Mouse (Mus musculus): ENCODE results near the gene Cdk18. TPM values are rescaled to one million over a fixed set of nuclear protein-coding genes. Genes with fewer than 3 reads are reported as not detected.

Cdk18 gene
- polyA plus RNA-seq, 1 experiment from 2014 or later = 4.1 TPM

DNA sequence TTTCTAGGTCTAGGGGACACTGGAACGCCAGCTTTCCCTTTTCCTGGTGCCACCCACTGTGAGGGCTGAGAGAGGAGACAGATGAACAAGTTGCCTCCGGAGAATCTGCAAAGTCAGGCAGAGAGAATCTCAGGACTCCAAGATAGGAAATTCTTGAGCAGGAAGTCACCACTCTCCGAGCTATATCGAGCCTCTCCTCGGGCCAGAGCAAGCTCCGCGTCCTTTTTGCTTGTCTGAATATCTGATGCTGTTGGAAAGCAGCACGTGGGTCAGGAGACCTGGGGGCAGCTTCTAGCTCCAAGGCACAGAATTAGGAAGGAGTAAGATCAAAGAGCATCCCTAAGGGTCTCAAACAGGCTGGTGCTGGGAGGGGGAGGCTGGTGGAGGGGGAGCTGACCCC, 14.2 kb upstream of the Cdk18 start:
- DNase-seq (ENCODE audit: low spot score) = no peak
- Histone ChIP-seq H3K4me1 (replicated peaks; ENCODE audit: control insufficient read depth, insufficient read depth, low read length) (peaks cover 6% of the 10 kb centered on the region), H3K27ac (ENCODE audit: low read depth, low read length) (no peak overlapping the region), H3K36me3 (ENCODE audit: control insufficient read depth, insufficient read depth, low read length) (no peaks in the 10 kb centered on the region), H3K4me2 (no peak overlapping the region), H3K9ac (ENCODE audit: low read depth, low read length) (no peak overlapping the region), H3K9me3 (ENCODE audit: control insufficient read depth, low read length) (no peaks in the 10 kb centered on the region), H3K4me3 (ENCODE audit: low read depth, low read length) (no peak overlapping the region), H3K27me3 (replicated peaks; ENCODE audit: control insufficient read depth, insufficient read depth, low read length) (peaks cover 12% of the 10 kb centered on the region)
- 30% methylated on average over 8 of the region's 8 CpGs for WGBS
- no peak for ATAC-seq (replicated peaks; ENCODE audit: low FRiP score)

DNA sequence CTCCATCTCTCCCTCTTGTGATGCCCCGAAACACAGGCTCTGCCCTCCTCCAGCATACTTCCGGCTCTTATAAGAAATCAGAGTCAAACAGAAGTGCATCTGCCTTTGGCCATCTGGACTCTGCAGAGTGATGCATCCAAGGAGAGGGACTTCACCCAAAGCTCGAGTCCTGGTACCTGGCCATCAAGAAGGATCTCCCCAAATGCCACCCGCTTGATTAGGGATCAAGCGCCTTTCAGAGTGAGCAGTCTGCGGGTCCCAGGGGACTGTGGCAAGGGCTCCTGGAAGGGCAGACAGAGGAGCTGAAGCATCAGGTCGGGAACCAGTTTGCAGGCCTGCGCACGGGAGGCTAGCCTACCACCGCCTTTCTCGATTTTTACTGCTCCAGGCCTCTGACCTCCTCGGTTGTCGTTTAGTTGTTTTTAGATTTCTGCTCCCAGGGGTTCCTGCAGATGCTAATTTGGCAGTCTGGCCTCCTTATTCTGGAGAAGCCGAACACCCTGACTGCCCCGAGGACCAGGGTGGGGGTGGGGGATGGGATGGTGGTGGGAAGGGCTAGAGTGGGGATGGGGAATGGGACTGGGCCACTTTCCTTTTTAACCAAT, 13.7 kb upstream of the Cdk18 start:
- no peak overlapping the region for H3K4me3 ChIP-seq (ENCODE audit: low read depth, low read length)
- H3K9me3 ChIP-seq (ENCODE audit: control insufficient read depth, low read length) = no peaks in the 10 kb centered on the region
- 65% methylated on average over 15 of the region's 15 CpGs for WGBS
- DNase-seq (ENCODE audit: low spot score) = no peak
- no peak overlapping the region for H3K27ac ChIP-seq (ENCODE audit: low read depth, low read length)
- H3K27me3 ChIP-seq (replicated peaks; ENCODE audit: control insufficient read depth, insufficient read depth, low read length) = peaks cover 7% of the 10 kb centered on the region
- peaks cover 6% of the 10 kb centered on the region for H3K4me1 ChIP-seq (replicated peaks; ENCODE audit: control insufficient read depth, insufficient read depth, low read length)
- no peak overlapping the region for H3K4me2 ChIP-seq
- H3K36me3 ChIP-seq (ENCODE audit: control insufficient read depth, insufficient read depth, low read length) = no peaks in the 10 kb centered on the region
- H3K9ac ChIP-seq (ENCODE audit: low read depth, low read length) = no peak overlapping the region
- no peak for ATAC-seq (replicated peaks; ENCODE audit: low FRiP score)

DNA sequence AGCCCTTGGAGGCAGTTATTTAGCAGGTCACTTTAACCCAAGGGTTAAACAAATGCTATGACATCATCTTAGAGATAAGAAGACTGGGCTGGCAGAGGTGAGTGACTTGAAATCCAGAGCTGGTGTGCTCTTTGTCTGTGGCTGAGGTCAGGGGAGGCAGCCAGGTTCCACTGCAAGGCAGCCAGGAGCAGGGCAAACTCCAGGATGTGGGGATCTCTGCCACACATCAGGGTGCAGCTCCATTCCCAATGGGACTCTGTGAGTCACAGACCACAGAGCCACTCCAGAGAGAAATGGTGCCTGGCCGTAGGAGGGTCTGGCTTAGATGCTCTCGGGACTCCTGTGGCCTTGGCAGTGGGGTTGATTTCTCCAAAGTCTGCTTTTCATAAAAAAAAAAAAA, 12.4 kb upstream of the Cdk18 start:
- no peaks in the 10 kb centered on the region for H3K36me3 ChIP-seq (ENCODE audit: control insufficient read depth, insufficient read depth, low read length)
- no peak overlapping the region for H3K4me2 ChIP-seq
- no peak overlapping the region for H3K9ac ChIP-seq (ENCODE audit: low read depth, low read length)
- no peak overlapping the region for H3K27ac ChIP-seq (ENCODE audit: low read depth, low read length)
- DNase-seq (ENCODE audit: low spot score) (no peak), ATAC-seq (replicated peaks; ENCODE audit: low FRiP score) (no peak)
- H3K4me1 ChIP-seq (replicated peaks; ENCODE audit: control insufficient read depth, insufficient read depth, low read length) = peaks cover 6% of the 10 kb centered on the region
- H3K9me3 ChIP-seq (ENCODE audit: control insufficient read depth, low read length) = no peaks in the 10 kb centered on the region
- no peaks in the 10 kb centered on the region for H3K27me3 ChIP-seq (replicated peaks; ENCODE audit: control insufficient read depth, insufficient read depth, low read length)
- WGBS = 57% methylated on average over 2 of the region's 2 CpGs
- no peak overlapping the region for H3K4me3 ChIP-seq (ENCODE audit: low read depth, low read length)

DNA sequence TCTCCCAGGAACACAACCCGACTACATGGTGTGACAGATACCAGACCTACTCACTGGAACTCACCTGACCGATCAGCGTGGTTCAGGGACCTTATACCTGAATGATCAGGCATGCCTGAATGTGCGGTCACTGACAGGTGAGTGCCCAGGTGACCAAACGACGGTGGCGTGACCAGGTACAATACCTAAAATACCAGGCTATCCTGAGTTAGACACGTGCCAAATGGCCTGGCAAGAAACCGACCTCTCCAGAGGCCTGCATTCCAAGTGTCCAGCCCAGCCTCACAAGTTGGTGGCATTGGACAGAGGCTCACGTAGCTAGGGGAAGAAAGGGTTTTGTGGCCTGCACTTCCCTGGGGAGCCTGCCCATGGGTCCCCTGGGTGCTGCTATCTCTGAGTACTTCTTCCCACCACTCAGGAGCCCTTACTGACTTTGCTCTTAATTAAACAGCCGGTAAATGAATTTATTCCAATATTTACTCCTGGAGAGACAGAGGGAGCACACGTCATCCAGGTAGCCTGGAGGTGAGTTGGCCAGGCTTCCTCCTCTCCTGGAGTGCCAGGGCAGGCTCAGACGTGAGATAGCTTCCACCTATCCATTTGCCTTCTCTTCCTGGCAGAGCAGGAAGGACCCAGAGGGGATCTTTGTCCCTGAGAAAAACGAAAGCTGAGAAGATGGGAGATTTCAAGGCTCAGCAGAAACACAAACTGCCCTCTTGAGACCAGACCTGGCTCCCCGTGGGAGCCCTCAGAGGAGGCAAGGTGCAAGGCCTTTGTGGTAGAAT, 11.5 kb upstream of the Cdk18 start:
- 71% methylated on average over 15 of the region's 15 CpGs for WGBS
- Histone ChIP-seq H3K4me1 (replicated peaks; ENCODE audit: control insufficient read depth, insufficient read depth, low read length) (peaks cover 6% of the 10 kb centered on the region), H3K4me3 (ENCODE audit: low read depth, low read length) (no peak overlapping the region), H3K4me2 (no peak overlapping the region), H3K27me3 (replicated peaks; ENCODE audit: control insufficient read depth, insufficient read depth, low read length) (no peaks in the 10 kb centered on the region), H3K27ac (ENCODE audit: low read depth, low read length) (no peak overlapping the region), H3K36me3 (ENCODE audit: control insufficient read depth, insufficient read depth, low read length) (no peaks in the 10 kb centered on the region), H3K9me3 (ENCODE audit: control insufficient read depth, low read length) (no peaks in the 10 kb centered on the region), H3K9ac (ENCODE audit: low read depth, low read length) (no peak overlapping the region)
- DNase-seq (ENCODE audit: low spot score) = no peak
- no peak for ATAC-seq (replicated peaks; ENCODE audit: low FRiP score)

DNA sequence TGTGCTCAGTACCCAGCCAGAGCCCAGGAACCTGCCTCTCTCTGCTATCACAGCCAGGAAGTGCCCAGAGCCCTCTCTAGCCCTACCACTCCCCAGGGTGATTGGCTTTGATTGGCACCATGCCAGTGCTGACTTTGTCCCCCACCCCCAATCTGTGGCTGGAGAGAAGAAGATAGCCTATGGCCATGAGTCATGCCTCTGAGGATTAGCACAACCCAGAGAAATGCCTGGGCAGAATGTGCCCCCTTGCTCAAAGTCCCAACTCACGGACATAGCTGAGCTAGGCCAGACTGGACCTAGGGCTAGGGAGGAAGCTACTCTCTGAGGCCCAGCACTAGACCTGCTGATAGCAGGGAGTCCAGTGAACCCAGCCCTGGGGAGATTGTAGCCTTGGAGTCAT, 10.7 kb upstream of the Cdk18 start:
- ATAC-seq (replicated peaks; ENCODE audit: low FRiP score) (no peak), DNase-seq (ENCODE audit: low spot score) (no peak)
- no peak overlapping the region for H3K4me3 ChIP-seq (ENCODE audit: low read depth, low read length)
- 42% methylated on average over 1 of the region's 1 CpGs for WGBS
- no peak overlapping the region for H3K9ac ChIP-seq (ENCODE audit: low read depth, low read length)
- H3K27me3 ChIP-seq (replicated peaks; ENCODE audit: control insufficient read depth, insufficient read depth, low read length) = no peaks in the 10 kb centered on the region
- peaks cover 6% of the 10 kb centered on the region for H3K4me1 ChIP-seq (replicated peaks; ENCODE audit: control insufficient read depth, insufficient read depth, low read length)
- no peak overlapping the region for H3K4me2 ChIP-seq
- no peaks in the 10 kb centered on the region for H3K36me3 ChIP-seq (ENCODE audit: control insufficient read depth, insufficient read depth, low read length)
- no peak overlapping the region for H3K27ac ChIP-seq (ENCODE audit: low read depth, low read length)
- H3K9me3 ChIP-seq (ENCODE audit: control insufficient read depth, low read length) = no peaks in the 10 kb centered on the region

DNA sequence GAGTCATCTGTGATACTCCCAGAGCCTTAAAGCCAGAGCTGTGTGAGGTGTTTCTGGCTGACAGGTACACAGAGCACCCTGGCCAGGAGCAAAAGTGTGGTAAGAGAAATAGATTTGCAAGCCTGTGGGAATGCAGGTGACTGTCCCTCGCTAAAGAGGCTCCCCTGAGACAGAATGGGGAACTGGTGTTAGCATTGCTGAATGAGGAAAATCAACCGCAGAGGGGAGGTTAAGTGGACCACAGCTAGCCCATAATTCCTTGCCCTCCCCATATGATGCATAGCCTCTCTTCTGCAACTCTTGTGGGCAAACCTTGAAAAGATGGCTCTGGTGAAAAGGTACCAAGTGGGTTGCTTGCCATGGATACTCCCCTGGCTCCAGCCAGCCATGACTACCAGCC, 9.9 kb upstream of the Cdk18 start:
- no peaks in the 10 kb centered on the region for H3K9me3 ChIP-seq (ENCODE audit: control insufficient read depth, low read length)
- WGBS = 51% methylated on average over 2 of the region's 2 CpGs
- H3K27ac ChIP-seq (ENCODE audit: low read depth, low read length) = no peak overlapping the region

DNA sequence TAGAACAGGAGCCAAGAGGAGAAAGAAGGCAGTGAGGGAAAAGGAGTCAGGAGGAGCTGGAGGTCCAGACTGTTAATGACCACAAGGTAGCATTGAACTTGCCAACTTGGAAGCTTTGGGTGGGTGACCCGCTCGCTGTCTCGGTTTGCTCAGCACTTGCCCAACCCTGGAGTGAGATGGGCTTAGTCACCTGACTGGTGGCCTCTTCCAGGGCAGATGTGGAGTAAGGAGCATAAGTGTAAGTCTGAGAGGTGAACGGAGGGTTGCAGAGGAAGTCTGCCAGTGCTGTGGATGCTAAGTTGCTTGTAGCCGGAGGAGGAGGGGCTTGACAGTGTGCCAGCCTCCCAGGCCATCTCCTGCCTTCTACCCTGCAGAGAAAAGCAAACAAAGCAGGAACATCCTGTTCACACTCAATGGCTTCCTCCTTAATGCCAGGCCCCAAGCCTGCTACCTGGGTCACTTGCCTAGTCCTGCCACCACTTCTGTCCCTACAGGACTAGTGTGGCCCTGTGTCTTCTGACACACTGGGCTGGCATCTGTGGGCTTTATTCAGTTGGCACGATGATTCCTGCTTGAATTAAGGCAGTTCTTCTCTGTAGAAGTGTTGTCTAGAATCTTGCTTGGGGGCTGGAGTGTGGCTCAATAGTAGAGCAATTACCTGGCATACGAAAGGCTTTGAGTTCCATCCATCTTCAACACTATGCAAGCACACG, 6.6 kb upstream of the Cdk18 start:
- no peak for DNase-seq (ENCODE audit: low spot score)

More for the DNA sequence above, 9.9 kb upstream of the Cdk18 start:
- peaks cover 6% of the 10 kb centered on the region for H3K4me1 ChIP-seq (replicated peaks; ENCODE audit: control insufficient read depth, insufficient read depth, low read length)
- H3K4me2 ChIP-seq = no peak overlapping the region
- no peaks in the 10 kb centered on the region for H3K36me3 ChIP-seq (ENCODE audit: control insufficient read depth, insufficient read depth, low read length)
- H3K9ac ChIP-seq (ENCODE audit: low read depth, low read length) = no peak overlapping the region
- no peaks in the 10 kb centered on the region for H3K27me3 ChIP-seq (replicated peaks; ENCODE audit: control insufficient read depth, insufficient read depth, low read length)
- H3K4me3 ChIP-seq (ENCODE audit: low read depth, low read length) = no peak overlapping the region
- DNase-seq (ENCODE audit: low spot score) (no peak), ATAC-seq (replicated peaks; ENCODE audit: low FRiP score) (no peak)

DNA sequence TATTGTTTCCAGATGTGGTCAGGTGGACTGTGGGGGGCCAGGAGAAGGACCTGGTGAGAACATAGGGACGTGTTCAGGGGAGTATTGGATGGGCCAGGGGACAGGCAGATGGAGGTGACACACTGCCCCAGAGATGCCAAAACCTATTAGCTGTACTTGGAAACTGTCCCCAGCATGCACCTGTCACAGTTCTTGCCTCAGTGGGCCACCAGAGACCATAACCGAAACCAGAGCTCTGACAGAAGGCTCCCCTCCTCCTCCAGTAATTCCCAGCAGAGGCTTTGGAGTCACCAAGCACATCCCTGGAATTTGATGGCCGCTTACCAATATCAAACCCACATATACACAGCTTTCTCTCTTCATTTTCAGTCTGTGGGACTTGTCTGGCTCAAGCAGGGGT, 5.4 kb upstream of the Cdk18 start:
- Histone ChIP-seq H3K9me3 (ENCODE audit: control insufficient read depth, low read length) (no peaks in the 10 kb centered on the region), H3K36me3 (ENCODE audit: control insufficient read depth, insufficient read depth, low read length) (no peaks in the 10 kb centered on the region), H3K27ac (ENCODE audit: low read depth, low read length) (no peak overlapping the region), H3K4me3 (ENCODE audit: low read depth, low read length) (no peak overlapping the region), H3K27me3 (replicated peaks; ENCODE audit: control insufficient read depth, insufficient read depth, low read length) (peaks cover 3% of the 10 kb centered on the region), H3K4me1 (replicated peaks; ENCODE audit: control insufficient read depth, insufficient read depth, low read length) (peaks cover 1% of the 10 kb centered on the region; the same call in 1 of the 2 replicates), H3K9ac (ENCODE audit: low read depth, low read length) (no peak overlapping the region), H3K4me2 (no peak overlapping the region)
- 77% methylated on average over 3 of the region's 3 CpGs for WGBS
- DNase-seq (ENCODE audit: low spot score) = no peak
- no peak for ATAC-seq (replicated peaks; ENCODE audit: low FRiP score)

More for the DNA sequence above, 6.6 kb upstream of the Cdk18 start:
- H3K4me3 ChIP-seq (ENCODE audit: low read depth, low read length) = no peak overlapping the region
- no peaks in the 10 kb centered on the region for H3K9me3 ChIP-seq (ENCODE audit: control insufficient read depth, low read length)
- H3K9ac ChIP-seq (ENCODE audit: low read depth, low read length) = no peak overlapping the region
- ATAC-seq (replicated peaks; ENCODE audit: low FRiP score) = no peak
- peaks cover 6% of the 10 kb centered on the region for H3K4me1 ChIP-seq (replicated peaks; ENCODE audit: control insufficient read depth, insufficient read depth, low read length)
- H3K27me3 ChIP-seq (replicated peaks; ENCODE audit: control insufficient read depth, insufficient read depth, low read length) = no peaks in the 10 kb centered on the region; the same call in 1 of the 2 replicates
- no peaks in the 10 kb centered on the region for H3K36me3 ChIP-seq (ENCODE audit: control insufficient read depth, insufficient read depth, low read length)
- no peak overlapping the region for H3K27ac ChIP-seq (ENCODE audit: low read depth, low read length)
- WGBS = 76% methylated on average over 8 of the region's 8 CpGs
- no peak overlapping the region for H3K4me2 ChIP-seq
